Mouse (Mus musculus) hindbrain, embryonic 14.5 days (tissue): ENCODE data around the gene Aagab. TPM values are rescaled to one million over a fixed set of nuclear protein-coding genes. Genes with fewer than 3 reads are reported as not detected.

Source experiments
- ATAC-seq: fragments of 200-750 bp; cut with Nextera tagmentation; 2 replicates; pipeline ENCODE4 v1.8.0; 2017; ENCODE audit warnings: moderate number of reproducible peaks, mild to moderate bottlenecking, moderate TSS enrichment, moderate library complexity; ENCODE audit not compliant: low FRiP score
- DNase-seq: peaks from one replicate; pipeline ENCODE4 v3.0.0-alpha.2; 2015; ENCODE audit warnings: low spot score
- H3K27ac ChIP-seq: fragments of 300-500 bp; sonication (generic); 2 replicates; pipeline ENCODE4 v1.5.1; 2014; ENCODE audit warnings: mild to moderate bottlenecking, moderate library complexity
- H3K27me3 ChIP-seq: fragments of 300-500 bp; sonication (generic); 2 replicates; pipeline ENCODE4 v1.6.1; 2014; ENCODE audit warnings: mild to moderate bottlenecking, low read length, mixed read lengths; ENCODE audit not compliant: control insufficient read depth, insufficient read depth
- H3K36me3 ChIP-seq: fragments of 300-500 bp; sonication (generic); replicated peaks from 2 replicates; pipeline ENCODE4 v1.6.1; 2014; ENCODE audit not compliant: control insufficient read depth, insufficient read depth
- H3K4me1 ChIP-seq: fragments of 300-500 bp; sonication (generic); replicated peaks from 2 replicates; pipeline ENCODE4 v1.6.1; 2014; ENCODE audit warnings: antibody characterized with exemption, low read length, mixed read lengths; ENCODE audit not compliant: control insufficient read depth, insufficient read depth
- H3K4me2 ChIP-seq: fragments of 300-500 bp; sonication (generic); replicated peaks from 2 replicates; pipeline ENCODE4 v1.6.1; 2014; ENCODE audit warnings: mild to moderate bottlenecking, moderate library complexity
- H3K4me3 ChIP-seq: fragments of 300-500 bp; sonication (generic); replicated peaks from 2 replicates; pipeline ENCODE4 v1.5.1; 2014; ENCODE audit warnings: mild to moderate bottlenecking, low read length
- H3K9ac ChIP-seq: fragments of 300-500 bp; sonication (generic); 2 replicates; pipeline ENCODE4 v1.6.1; 2014
- H3K9me3 ChIP-seq: fragments of 300-500 bp; sonication (generic); 2 replicates; pipeline ENCODE4 v1.6.1; 2016; ENCODE audit warnings: low read length; ENCODE audit not compliant: control insufficient read depth
- whole genome bisulfite sequencing: fragments of 180-500 bp; shearing (Covaris S2); extraction: QIAGEN DNeasy Blood & Tissue Kit; methylation state at CpG from one replicate; pipeline ENCODE4 v1.1.7; 2014; 5-methylcytosine and 5-hydroxymethylcytosine counted together
- polyA plus RNA-seq: library from polyadenylated mRNA; unstranded; fragments of >200 nt; fragmentation: Nextera tagmentation; extraction: Ambion mirVana; gene quantifications from 2 replicates; pipeline ENCODE4 v1.2.1, GENCODE M21; 2014

Aagab gene
- polyA plus RNA-seq, 1 experiment from 2014 or later: 59.2 TPM

GRCm38 (mm10) chr9:63611967-63612366 is 9.5 kb downstream of the Aagab start:
- no peak for ATAC-seq
- H3K27ac ChIP-seq: no peak overlapping the region
- H3K27me3 ChIP-seq: no peaks in the 10 kb centered on the region
- no peak for DNase-seq
- 72% methylated on average over 5 of the region's 5 CpGs for WGBS
- H3K4me2 ChIP-seq: no peak overlapping the region
- H3K4me1 ChIP-seq: peaks cover 15% of the 10 kb centered on the region
- peaks cover 4% of the 10 kb centered on the region; the same call in 1 of the 2 replicates for H3K36me3 ChIP-seq
- no peak overlapping the region for H3K9ac ChIP-seq
- H3K9me3 ChIP-seq: no peaks in the 10 kb centered on the region
- no peak overlapping the region for H3K4me3 ChIP-seq

DNA sequence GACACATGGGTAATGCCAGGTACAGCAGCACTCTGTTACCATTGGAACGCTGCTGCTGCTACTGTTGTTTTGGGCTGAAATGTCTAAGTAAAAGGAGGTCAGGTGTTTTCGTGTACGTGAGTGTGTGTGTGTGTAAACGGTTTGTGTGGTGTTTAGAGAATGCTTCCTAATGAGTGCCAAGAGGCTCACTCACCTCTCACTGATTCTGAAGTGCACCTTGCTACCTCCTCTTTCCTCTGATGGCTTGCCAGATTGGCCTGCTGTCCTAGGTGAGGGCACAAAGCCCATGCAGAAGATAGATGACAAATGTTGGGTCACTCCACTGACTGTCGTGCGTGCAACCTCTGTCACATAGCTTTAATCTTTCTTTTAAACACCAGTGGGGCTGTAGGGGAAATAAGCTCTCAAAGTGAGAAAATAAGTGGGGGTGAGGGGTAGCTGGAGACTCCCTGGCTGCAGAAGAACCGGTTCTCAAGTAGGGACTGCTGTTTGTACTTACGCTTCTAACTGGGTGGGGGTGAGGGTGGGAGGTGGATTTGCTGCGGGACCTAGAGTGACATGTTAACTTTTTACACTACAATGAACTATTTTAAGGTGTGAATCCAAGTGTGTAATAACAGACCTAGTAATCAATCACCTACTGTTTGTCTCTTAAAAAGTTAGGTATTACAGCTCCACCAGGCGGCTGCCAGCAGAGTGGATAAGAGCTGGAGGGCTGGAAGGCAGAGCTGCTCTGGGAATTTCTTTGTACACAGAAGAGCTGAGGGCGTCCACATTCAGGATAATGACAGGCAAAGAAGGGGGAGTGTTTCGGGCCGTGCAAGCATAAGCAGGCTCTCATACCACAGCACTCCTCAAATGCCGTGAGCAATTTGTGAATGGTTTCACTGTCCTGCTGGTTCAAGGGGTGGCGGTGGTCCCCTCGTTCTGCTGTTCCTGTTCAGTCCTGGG is 10.4 kb downstream of the Aagab start:
- Histone ChIP-seq H3K4me1 (peaks cover 15% of the 10 kb centered on the region), H3K9me3 (no peaks in the 10 kb centered on the region), H3K4me3 (no peak overlapping the region), H3K9ac (no peak overlapping the region), H3K27ac (no peak overlapping the region), H3K4me2 (0 out of 2 replicates have a peak overlapping the region, but pooled peaks have one; percentile 13), H3K27me3 (no peaks in the 10 kb centered on the region), H3K36me3 (peaks cover 13% of the 10 kb centered on the region; the same call in 1 of the 2 replicates)
- DNase-seq (peak; percentile 58), ATAC-seq (peak; percentile 70; the same call in 1 of the 2 replicates)
- WGBS: 46% methylated on average over 16 of the region's 16 CpGs

- ATAC-seq (no peak), DNase-seq (no peak)
- H3K4me3 ChIP-seq: no peak overlapping the region
- peaks cover 20% of the 10 kb centered on the region for H3K36me3 ChIP-seq
- 43% methylated on average over 1 of the region's 1 CpGs for WGBS
- H3K27me3 ChIP-seq: no peaks in the 10 kb centered on the region
- H3K9ac ChIP-seq: no peak overlapping the region
- peaks cover 15% of the 10 kb centered on the region for H3K4me1 ChIP-seq
- H3K9me3 ChIP-seq: no peaks in the 10 kb centered on the region
- 0 out of 2 replicates have a peak overlapping the region, but pooled peaks have one; percentile 13 for H3K4me2 ChIP-seq
- no peak overlapping the region for H3K27ac ChIP-seq
Measured at GRCm38 (mm10) chr9:63613569-63613968, 11.1 kb downstream of the Aagab start.

DNA sequence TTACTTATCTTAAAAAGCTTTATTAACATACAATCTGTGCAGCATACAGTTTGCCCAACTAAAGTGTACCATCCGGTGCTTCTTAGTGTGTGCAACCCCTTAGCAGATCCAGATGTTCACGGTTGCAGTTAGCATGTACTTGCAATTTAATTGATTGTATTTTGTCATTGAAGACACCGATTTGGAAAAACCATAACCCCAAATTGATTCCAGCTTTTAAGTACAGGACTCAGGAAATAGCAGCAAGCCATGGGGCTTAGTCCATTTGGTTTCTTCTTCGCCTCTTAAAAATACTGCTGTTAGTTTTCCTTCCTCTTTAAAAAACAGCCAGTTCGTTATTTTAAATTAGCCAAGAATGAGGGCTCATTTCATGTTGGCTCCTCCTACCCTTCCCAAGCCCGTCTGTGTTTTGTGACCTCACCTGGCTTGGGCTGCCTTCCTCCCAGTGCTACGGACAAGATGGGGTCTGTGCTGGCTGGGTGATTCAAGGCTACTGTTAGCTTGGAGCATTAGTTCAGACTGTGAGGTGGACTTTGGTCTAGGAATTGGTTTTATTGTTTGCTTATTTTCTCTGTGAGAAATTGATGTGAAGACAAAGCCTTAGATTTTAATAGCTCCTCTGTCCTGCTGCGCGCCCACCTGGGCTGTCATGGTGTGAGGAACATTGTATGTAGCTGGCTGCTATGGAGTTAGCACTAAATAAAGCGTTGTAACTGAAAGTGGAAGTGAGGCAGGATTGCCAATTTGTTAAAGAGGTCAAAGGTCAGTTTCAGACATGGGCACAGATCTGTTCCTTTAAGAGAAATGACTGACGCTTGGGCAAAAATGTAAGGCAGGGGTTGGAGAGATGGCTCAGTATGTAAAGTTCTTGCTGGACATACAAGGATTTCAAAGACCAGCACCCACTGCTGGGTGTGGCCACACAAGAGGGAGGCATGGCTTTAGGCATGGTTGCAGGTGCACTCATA is 11.8 kb downstream of the Aagab start:
- no peak for DNase-seq
- H3K27me3 ChIP-seq: no peaks in the 10 kb centered on the region
- ATAC-seq: no peak
- no peak overlapping the region for H3K4me2 ChIP-seq
- H3K36me3 ChIP-seq: peaks cover 26% of the 10 kb centered on the region
- H3K27ac ChIP-seq: no peak overlapping the region
- no peaks in the 10 kb centered on the region for H3K9me3 ChIP-seq
- H3K4me3 ChIP-seq: no peak overlapping the region
- 87% methylated on average over 11 of the region's 11 CpGs for WGBS
- peaks cover 15% of the 10 kb centered on the region for H3K4me1 ChIP-seq
- no peak overlapping the region for H3K9ac ChIP-seq

GRCm38 (mm10) chr9:63617967-63618366 is 15.5 kb downstream of the Aagab start:
- H3K4me2 ChIP-seq: no peak overlapping the region
- no peak overlapping the region for H3K9ac ChIP-seq
- H3K27ac ChIP-seq: no peak overlapping the region
- H3K4me1 ChIP-seq: peaks cover 6% of the 10 kb centered on the region; the same call in 1 of the 2 replicates
- WGBS: 94% methylated on average over 2 of the region's 2 CpGs
- H3K9me3 ChIP-seq: no peaks in the 10 kb centered on the region
- H3K4me3 ChIP-seq: no peak overlapping the region
- peaks cover 47% of the 10 kb centered on the region for H3K36me3 ChIP-seq
- no peaks in the 10 kb centered on the region for H3K27me3 ChIP-seq
- DNase-seq: no peak
- ATAC-seq: no peak

DNA sequence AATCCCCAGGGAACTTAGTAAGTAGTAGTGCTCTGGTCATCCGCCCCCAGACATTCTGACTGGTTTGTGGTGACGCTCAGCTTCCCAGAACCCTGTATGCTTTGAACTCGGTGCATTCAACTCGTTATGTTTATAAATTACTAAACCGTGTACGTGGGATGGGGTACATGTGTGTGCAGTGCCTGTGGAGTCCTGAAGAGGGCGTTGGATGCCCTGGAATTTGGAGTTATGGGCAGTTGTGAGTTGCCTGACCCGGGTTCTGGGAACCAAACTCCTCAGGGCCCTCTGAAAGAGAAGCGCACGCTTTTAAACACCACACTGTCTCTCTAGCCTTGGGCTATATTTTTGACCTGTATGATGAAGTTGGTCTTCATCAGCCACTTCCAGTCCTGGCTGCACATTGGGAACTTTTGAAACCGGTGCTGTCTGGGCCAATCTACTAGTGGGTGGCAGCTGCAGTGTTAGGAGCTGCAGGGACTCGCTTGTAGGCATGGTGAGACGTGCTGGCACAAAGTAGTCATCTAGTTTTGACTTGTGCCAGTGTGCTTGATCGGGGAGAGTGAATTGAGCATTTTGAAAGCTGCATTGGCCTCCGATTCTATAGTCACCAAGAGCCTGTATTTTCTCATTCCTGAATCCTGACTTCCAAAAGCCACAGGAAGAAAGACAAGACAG is 21.6 kb downstream of the Aagab start:
- H3K36me3 ChIP-seq: peaks cover 40% of the 10 kb centered on the region
- DNase-seq (no peak), ATAC-seq (no peak)
- no peak overlapping the region for H3K4me3 ChIP-seq
- 86% methylated on average over 15 of the region's 15 CpGs for WGBS
- H3K27me3 ChIP-seq: no peaks in the 10 kb centered on the region
- no peaks in the 10 kb centered on the region for H3K9me3 ChIP-seq
- no peak overlapping the region for H3K9ac ChIP-seq
- H3K4me2 ChIP-seq: no peak overlapping the region
- H3K27ac ChIP-seq: no peak overlapping the region
- H3K4me1 ChIP-seq: no peaks in the 10 kb centered on the region; the same call in 1 of the 2 replicates

- no peak for DNase-seq
- no peaks in the 10 kb centered on the region; the same call in 1 of the 2 replicates for H3K4me1 ChIP-seq
- no peak for ATAC-seq
- H3K36me3 ChIP-seq: peaks cover 36% of the 10 kb centered on the region
- H3K27ac ChIP-seq: no peak overlapping the region
- no peaks in the 10 kb centered on the region for H3K9me3 ChIP-seq
- H3K4me2 ChIP-seq: no peak overlapping the region
- H3K4me3 ChIP-seq: no peak overlapping the region
- 89% methylated on average over 9 of the region's 9 CpGs for WGBS
- H3K27me3 ChIP-seq: no peaks in the 10 kb centered on the region
- H3K9ac ChIP-seq: no peak overlapping the region
Measured at GRCm38 (mm10) chr9:63625090-63625756, 22.8 kb downstream of the Aagab start.

DNA sequence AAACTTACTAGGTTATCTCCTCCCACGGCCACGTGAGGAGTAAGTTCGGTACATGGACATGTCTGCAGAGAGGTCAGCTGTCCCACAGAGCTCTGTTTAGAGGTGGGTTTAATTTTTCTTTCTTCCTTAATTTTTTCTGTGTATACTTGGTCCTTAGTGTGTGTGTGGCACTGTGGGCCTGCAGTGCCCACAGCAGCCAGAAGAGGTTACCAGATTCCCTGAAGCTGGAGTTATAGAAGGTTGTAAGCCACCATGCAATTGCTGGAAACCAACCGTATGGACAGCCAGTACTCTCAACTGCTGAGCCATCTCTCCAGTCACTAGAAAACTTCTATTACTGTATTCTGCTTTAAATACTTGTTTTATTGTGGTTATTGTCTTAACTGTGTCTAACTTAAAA is 29.6 kb downstream of the Aagab start:
- Histone ChIP-seq H3K4me1 (0 out of 2 replicates have a peak, but pooled peaks cover 6% of the 10 kb centered on the region), H3K36me3 (peaks cover 31% of the 10 kb centered on the region), H3K4me2 (no peak overlapping the region), H3K9ac (no peak overlapping the region), H3K27me3 (no peaks in the 10 kb centered on the region), H3K9me3 (no peaks in the 10 kb centered on the region), H3K27ac (no peak overlapping the region), H3K4me3 (no peak overlapping the region)
- ATAC-seq (no peak), DNase-seq (no peak)
- WGBS: 58% methylated on average over 4 of the region's 4 CpGs
